In genomic region chr5:5033445-5033844, GRCm38 (mm10) we compare ENCODE assay signal across 17 mouse cellular contexts.
DNase-seq lines count a peak whose midpoint lies in the region; ATAC-seq and TF ChIP-seq lines count a peak whose summit lies in the region.
"Had no signal": no experiment of that assay in that cellular context is flagged by ENCODE, and none has a peak within 500 bp of the region (broad histone marks: within the 10 kb centered on the region; RNA-seq: fewer than 3 reads in every experiment).

No protein-coding gene starts in this region.

- no peak overlapping the region for H3K9ac ChIP-seq in hindbrain, postnatal 0 days (replicated peaks; ENCODE audit: low read length)
- no peak overlapping the region for H3K9ac ChIP-seq in hindbrain, embryonic 12.5 days
- no peak overlapping the region for H3K9ac ChIP-seq in midbrain, embryonic 15.5 days

- no peak overlapping the region for H3K4me2 ChIP-seq in hindbrain, postnatal 0 days (ENCODE audit: low read depth, low read length)
- no peak overlapping the region for H3K4me2 ChIP-seq in hindbrain, embryonic 12.5 days (replicated peaks)
- no peak overlapping the region for H3K4me2 ChIP-seq in midbrain, embryonic 15.5 days
- H3K4me2 ChIP-seq: heart, embryonic 11.5 days had no signal

- no peaks in the 10 kb centered on the region for H3K4me1 ChIP-seq in hindbrain, embryonic 10.5 days (replicated peaks)
- H3K4me1 ChIP-seq in hindbrain, postnatal 0 days (ENCODE audit: insufficient read depth, low read length) = peaks cover 9% of the 10 kb centered on the region; the same call in 1 of the 2 replicates
- peaks cover 6% of the 10 kb centered on the region for H3K4me1 ChIP-seq in hindbrain, embryonic 12.5 days
- H3K4me1 ChIP-seq in midbrain, embryonic 15.5 days = peaks cover 9% of the 10 kb centered on the region; the same call in 1 of the 2 replicates

- no peak for ATAC-seq in hindbrain, postnatal 0 days
- ATAC-seq in hindbrain, embryonic 12.5 days (ENCODE audit: low FRiP score) = peak; percentile 53
- peak; percentile 38; the same call in 1 of the 2 replicates for ATAC-seq in midbrain, embryonic 15.5 days (replicated peaks)

- no peak for TF ChIP-seq CTCF in hindbrain, postnatal 0 days (IDR thresholded peaks at IDR 0.05; ENCODE audit: low read depth)
- TF ChIP-seq CTCF in brain, embryonic 14.5 days (IDR thresholded peaks at IDR 0.05; ENCODE audit: borderline replicate concordance, extremely low read depth, insufficient read depth, insufficient read length) = no peak

- DNase-seq in hindbrain, embryonic 10.5 days (ENCODE audit: low spot score) = no peak
- no peak for DNase-seq in hindbrain, postnatal 0 days (ENCODE audit: low spot score)
- peak; percentile 46 for DNase-seq in brain, embryonic 14.5 days (ENCODE audit: low read depth)
- DNase-seq in lung, postnatal 14 days = no peak
- no peak for DNase-seq in testis, postnatal 14 days (ENCODE audit: low spot score)
- DNase-seq: adrenal gland, postnatal 36 days; cerebellum, adult 9-11 months; gastrocnemius, postnatal 10 days; heart, postnatal 14 days; kidney, postnatal 25 days; layer of hippocampus, adult 9-11 months; lung, postnatal 10 days; right cerebral cortex, postnatal 14 days; thymus, postnatal 14 days had no signal

- 0 out of 2 replicates have a peak overlapping the region, but pooled peaks have one; percentile 10 for H3K27ac ChIP-seq in hindbrain, embryonic 10.5 days
- no peak overlapping the region for H3K27ac ChIP-seq in hindbrain, postnatal 0 days
- peak overlapping the region; percentile 68 for H3K27ac ChIP-seq in hindbrain, embryonic 12.5 days
- no peak overlapping the region; the same call in 1 of the 2 replicates for H3K27ac ChIP-seq in midbrain, embryonic 15.5 days

- no peak overlapping the region for H3K4me3 ChIP-seq in hindbrain, embryonic 10.5 days
- H3K4me3 ChIP-seq in hindbrain, postnatal 0 days (ENCODE audit: low read length) = no peak overlapping the region
- H3K4me3 ChIP-seq in hindbrain, embryonic 12.5 days = no peak overlapping the region
- no peak overlapping the region for H3K4me3 ChIP-seq in midbrain, embryonic 15.5 days

- no peaks in the 10 kb centered on the region for H3K9me3 ChIP-seq in hindbrain, embryonic 10.5 days
- H3K9me3 ChIP-seq in hindbrain, postnatal 0 days (ENCODE audit: low read length) = no peaks in the 10 kb centered on the region
- no peaks in the 10 kb centered on the region for H3K9me3 ChIP-seq in hindbrain, embryonic 12.5 days (replicated peaks)
- no peaks in the 10 kb centered on the region for H3K9me3 ChIP-seq in midbrain, embryonic 15.5 days

- no peaks in the 10 kb centered on the region for H3K27me3 ChIP-seq in hindbrain, embryonic 10.5 days (ENCODE audit: insufficient read depth, poor library complexity, severe bottlenecking)
- H3K27me3 ChIP-seq in hindbrain, postnatal 0 days (ENCODE audit: insufficient read depth, low read length) = no peaks in the 10 kb centered on the region
- no peaks in the 10 kb centered on the region for H3K27me3 ChIP-seq in hindbrain, embryonic 12.5 days
- no peaks in the 10 kb centered on the region for H3K27me3 ChIP-seq in midbrain, embryonic 15.5 days (replicated peaks)

- H3K36me3 ChIP-seq in hindbrain, embryonic 10.5 days = no peaks in the 10 kb centered on the region
- no peaks in the 10 kb centered on the region for H3K36me3 ChIP-seq in hindbrain, postnatal 0 days (ENCODE audit: insufficient read depth, low read length)
- H3K36me3 ChIP-seq in hindbrain, embryonic 12.5 days = no peaks in the 10 kb centered on the region
- H3K36me3 ChIP-seq in midbrain, embryonic 15.5 days (replicated peaks) = no peaks in the 10 kb centered on the region

- WGBS in hindbrain, embryonic 10.5 days = 81% methylated on average over 5 of the region's 5 CpGs
- 38% methylated on average over 5 of the region's 5 CpGs for WGBS in hindbrain, postnatal 0 days
- 67% methylated on average over 5 of the region's 5 CpGs for WGBS in hindbrain, embryonic 12.5 days
- WGBS in midbrain, embryonic 15.5 days = 60% methylated on average over 5 of the region's 5 CpGs

- no peak for TF ChIP-seq POLR2A in brain, embryonic 14.5 days (IDR thresholded peaks at IDR 0.05; ENCODE audit: borderline replicate concordance, extremely low read depth, insufficient read depth, insufficient read length, poor library complexity, severe bottlenecking)

Comparison
In these comparisons a context has a peak if more than half of its experiments do, and no peak if none do; other contexts are left out.
1. H3K27ac ChIP-seq: peak in hindbrain, embryonic 10.5 days (single experiment) and hindbrain, embryonic 12.5 days (single experiment); none in hindbrain, postnatal 0 days (single experiment) and midbrain, embryonic 15.5 days (single experiment).